Mouse (Mus musculus) midbrain, embryonic 11.5 days (tissue): ENCODE results near the gene R3hdm1. TPM values are rescaled to one million over a fixed set of nuclear protein-coding genes. Genes with fewer than 3 reads are reported as not detected.
A peak's percentile ranks its signal among the peaks of the same experiment; 100 is the strongest.
"Not testable (repeated sequence)": the region's sequence is repeated elsewhere in the genome, so short reads cannot be mapped to it uniquely, and the experiment has no call there.

Source experiments
- ATAC-seq: fragments of 200-750 bp; cut with Nextera tagmentation; 2 replicates; pipeline ENCODE4 v1.8.0; 2017; ENCODE audit warnings: moderate TSS enrichment, moderate library complexity; ENCODE audit not compliant: low FRiP score
- DNase-seq: peaks from one replicate; pipeline ENCODE4 v3.0.0; 2015; ENCODE audit warnings: low spot score; ENCODE audit errors: missing footprints
- H3K27ac ChIP-seq: fragments of 300-500 bp; sonication (generic); 2 replicates; pipeline ENCODE4 v1.5.1; 2014; ENCODE audit warnings: low read depth, low read length
- H3K27me3 ChIP-seq: fragments of 300-500 bp; sonication (generic); 2 replicates; pipeline ENCODE4 v1.6.1; 2014; ENCODE audit warnings: mild to moderate bottlenecking, low read length, moderate library complexity, mixed read lengths; ENCODE audit not compliant: control insufficient read depth, insufficient read depth
- H3K36me3 ChIP-seq: fragments of 300-500 bp; sonication (generic); 2 replicates; pipeline ENCODE4 v1.6.1; 2014; ENCODE audit warnings: mild to moderate bottlenecking, low read length, moderate library complexity, mixed read lengths; ENCODE audit not compliant: control insufficient read depth, insufficient read depth
- H3K4me1 ChIP-seq: fragments of 300-500 bp; sonication (generic); 2 replicates; pipeline ENCODE4 v1.6.1; 2014; ENCODE audit warnings: low read length; ENCODE audit not compliant: control insufficient read depth, insufficient read depth
- H3K4me2 ChIP-seq: fragments of 300-500 bp; sonication (generic); 2 replicates; pipeline ENCODE4 v1.6.1; 2014; ENCODE audit warnings: mild to moderate bottlenecking, moderate library complexity
- H3K4me3 ChIP-seq: fragments of 300-500 bp; sonication (generic); 2 replicates; pipeline ENCODE4 v1.5.1; 2014; ENCODE audit warnings: low read depth, low read length
- H3K9ac ChIP-seq: fragments of 300-500 bp; sonication (generic); 2 replicates; pipeline ENCODE4 v1.6.1; 2014; ENCODE audit warnings: low read length
- H3K9me3 ChIP-seq: fragments of 300-500 bp; sonication (generic); 2 replicates; pipeline ENCODE4 v1.6.1; 2016; ENCODE audit warnings: low read length; ENCODE audit not compliant: control insufficient read depth
- WGBS: fragments of 180-500 bp; shearing (Covaris S2); extraction: QIAGEN DNeasy Blood & Tissue Kit; methylation state at CpG from one replicate; pipeline ENCODE4 v1.1.7; 2014; 5-methylcytosine and 5-hydroxymethylcytosine counted together
- polyA plus RNA-seq: library from polyadenylated mRNA; unstranded; fragments of >200 nt; fragmentation: Nextera tagmentation; extraction: Ambion mirVana; gene quantifications from 2 replicates; pipeline ENCODE4 v1.2.1, GENCODE M21; 2014

The R3hdm1 gene
- polyA plus RNA-seq, 1 experiment from 2014 or later = 96.9 TPM

DNA sequence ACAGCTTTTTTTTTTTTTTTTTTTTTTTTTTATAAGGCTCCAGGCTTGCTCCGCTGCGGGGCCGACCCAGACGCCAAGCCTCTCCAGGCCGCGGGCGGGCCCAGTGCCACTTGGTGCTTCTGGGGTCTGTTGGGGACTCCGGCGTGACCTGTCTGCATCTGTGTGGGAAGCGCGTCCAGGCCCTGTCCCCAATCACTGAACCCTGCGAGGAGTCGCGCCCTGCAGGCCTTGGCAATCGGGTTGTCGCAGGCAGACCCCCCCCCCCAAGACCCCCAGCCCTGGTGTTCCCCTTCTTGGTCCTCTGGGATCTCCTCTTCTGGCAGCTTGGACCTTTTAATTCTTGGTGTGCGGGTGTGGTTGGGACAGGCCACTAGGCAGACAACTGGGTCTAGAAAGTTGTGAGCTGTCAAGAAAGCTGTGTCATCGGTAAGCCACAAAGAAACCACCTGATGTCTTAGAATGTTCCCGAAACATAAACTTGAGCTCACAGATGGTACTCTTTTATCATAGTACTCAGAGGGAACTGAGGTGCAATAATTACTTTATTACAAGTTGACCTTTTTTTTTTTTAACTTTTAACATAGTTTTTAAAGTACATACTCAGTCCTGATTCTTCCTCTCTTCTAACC is 141.7 kb downstream of the R3hdm1 start:
- H3K9me3 ChIP-seq = no peaks in the 10 kb centered on the region
- no peaks in the 10 kb centered on the region for H3K27me3 ChIP-seq
- WGBS = 2% methylated on average over 19 of the region's 19 CpGs
- H3K9ac ChIP-seq = peak overlapping the region; percentile 70
- peak overlapping the region; percentile 77 for H3K4me3 ChIP-seq
- peak overlapping the region; percentile 85 for H3K4me2 ChIP-seq
- no peaks in the 10 kb centered on the region; the same call in 1 of the 2 replicates for H3K36me3 ChIP-seq
- DNase-seq = no peak
- H3K27ac ChIP-seq = peak overlapping the region; percentile 73; the same call in 1 of the 2 replicates
- peaks cover 5% of the 10 kb centered on the region; the same call in 1 of the 2 replicates for H3K4me1 ChIP-seq
- peak; percentile 65 for ATAC-seq

DNA sequence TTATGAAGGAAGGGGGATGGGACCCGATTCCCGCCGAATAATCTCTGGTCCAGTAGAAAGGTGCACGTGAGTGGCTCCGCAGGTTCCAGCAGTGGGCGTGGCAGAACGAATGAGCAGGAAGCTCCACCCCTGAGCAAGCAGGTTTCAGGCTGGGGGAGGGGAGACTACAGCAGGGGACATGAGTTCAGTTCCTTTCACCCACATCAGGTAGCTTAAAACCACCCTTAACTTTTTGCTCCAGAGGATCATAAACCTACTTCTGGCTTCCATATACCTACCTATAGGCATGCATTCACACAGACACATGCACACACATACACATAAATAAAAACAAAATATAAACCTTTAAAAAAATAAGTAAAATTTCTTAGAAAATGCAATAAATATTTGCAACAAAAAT is 164.0 kb downstream of the R3hdm1 start:
- not testable (repeated sequence) for H3K4me2 ChIP-seq, H3K27me3 ChIP-seq, H3K9ac ChIP-seq, H3K9me3 ChIP-seq, H3K4me1 ChIP-seq, H3K27ac ChIP-seq, H3K4me3 ChIP-seq, ATAC-seq
- DNase-seq = peak; percentile 28
- WGBS = 80% methylated on average over 7 of the region's 7 CpGs
- H3K36me3 ChIP-seq = peaks cover 17% of the 10 kb centered on the region; the same call in 1 of the 2 replicates

DNA sequence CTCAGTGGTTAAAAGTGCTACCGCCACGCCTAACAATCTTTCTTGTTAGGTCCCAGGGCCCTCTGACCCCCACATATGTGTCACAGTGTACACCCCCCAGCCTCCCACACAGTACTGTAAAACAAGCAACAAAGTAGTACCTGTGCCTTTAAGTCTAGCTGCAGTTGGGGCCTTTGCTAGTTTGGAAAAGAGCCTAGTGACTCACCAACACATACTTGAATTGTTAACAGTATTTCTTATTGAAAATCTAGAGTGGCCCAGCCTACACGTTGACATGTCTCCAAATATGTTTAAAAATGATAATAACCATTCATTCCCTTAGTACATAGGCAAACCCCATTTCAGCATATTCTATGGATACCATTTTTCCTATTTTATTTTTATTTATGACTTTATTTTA is 167.6 kb downstream of the R3hdm1 start:
- Histone ChIP-seq H3K4me3 (no peak overlapping the region), H3K27ac (no peak overlapping the region), H3K27me3 (no peaks in the 10 kb centered on the region), H3K4me1 (no peaks in the 10 kb centered on the region), H3K9me3 (no peaks in the 10 kb centered on the region), H3K4me2 (no peak overlapping the region), H3K36me3 (peaks cover 13% of the 10 kb centered on the region), H3K9ac (no peak overlapping the region)
- DNase-seq (peak; percentile 75), ATAC-seq (no peak)
- 95% methylated on average over 3 of the region's 3 CpGs for WGBS

DNA sequence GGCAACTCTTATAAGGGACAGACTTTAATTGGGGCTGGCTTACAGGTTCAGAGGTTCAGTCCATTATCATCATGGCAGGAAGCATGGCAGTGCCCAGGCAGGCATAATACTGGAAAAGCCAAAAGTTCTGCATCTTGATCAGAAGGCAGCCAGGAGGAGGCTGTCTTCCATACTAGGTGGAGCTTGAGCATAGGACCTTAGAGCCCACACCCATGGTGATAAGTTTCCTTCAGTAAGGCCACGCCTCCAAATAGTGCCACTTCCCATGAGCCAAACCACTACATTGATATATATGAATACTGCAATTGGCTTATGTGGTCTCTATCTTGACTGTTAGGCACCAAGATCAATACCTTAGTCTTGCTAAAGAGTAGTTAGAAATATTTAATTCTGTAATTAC is 172.8 kb downstream of the R3hdm1 start:
- WGBS = 86% methylated on average over 1 of the region's 1 CpGs
- Histone ChIP-seq H3K4me1 (no peaks in the 10 kb centered on the region), H3K27ac (no peak overlapping the region), H3K4me2 (no peak overlapping the region), H3K9ac (no peak overlapping the region), H3K36me3 (peaks cover 13% of the 10 kb centered on the region), H3K4me3 (no peak overlapping the region), H3K9me3 (no peaks in the 10 kb centered on the region), H3K27me3 (no peaks in the 10 kb centered on the region)
- no peak for ATAC-seq
- peak; percentile 76 for DNase-seq

DNA sequence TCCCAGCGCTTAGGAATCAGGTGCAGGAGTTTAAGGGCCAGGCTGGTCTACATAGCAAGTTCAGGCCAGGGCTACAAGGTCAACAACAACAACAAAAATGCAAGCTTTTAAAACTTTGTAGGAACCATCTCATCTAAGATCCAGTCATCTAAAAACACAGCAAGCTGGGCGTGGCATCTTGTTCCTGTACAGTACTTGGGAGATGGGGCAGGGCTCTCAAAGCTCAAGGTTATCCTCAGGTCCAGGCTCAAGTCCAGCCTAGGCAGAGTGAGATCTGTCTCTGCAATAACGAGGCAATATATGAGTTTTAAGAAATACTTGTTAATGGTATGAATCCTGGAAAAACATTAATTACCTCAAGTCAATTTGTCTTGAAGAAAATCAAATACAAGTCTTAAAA is 175.5 kb downstream of the R3hdm1 start:
- no peak overlapping the region for H3K4me3 ChIP-seq
- DNase-seq (peak; percentile 28), ATAC-seq (no peak)
- peaks cover 13% of the 10 kb centered on the region for H3K36me3 ChIP-seq
- no peaks in the 10 kb centered on the region for H3K4me1 ChIP-seq
- WGBS = 92% methylated on average over 3 of the region's 3 CpGs
- no peaks in the 10 kb centered on the region for H3K27me3 ChIP-seq
- no peaks in the 10 kb centered on the region for H3K9me3 ChIP-seq
- H3K4me2 ChIP-seq = no peak overlapping the region
- H3K9ac ChIP-seq = no peak overlapping the region
- no peak overlapping the region for H3K27ac ChIP-seq

DNA sequence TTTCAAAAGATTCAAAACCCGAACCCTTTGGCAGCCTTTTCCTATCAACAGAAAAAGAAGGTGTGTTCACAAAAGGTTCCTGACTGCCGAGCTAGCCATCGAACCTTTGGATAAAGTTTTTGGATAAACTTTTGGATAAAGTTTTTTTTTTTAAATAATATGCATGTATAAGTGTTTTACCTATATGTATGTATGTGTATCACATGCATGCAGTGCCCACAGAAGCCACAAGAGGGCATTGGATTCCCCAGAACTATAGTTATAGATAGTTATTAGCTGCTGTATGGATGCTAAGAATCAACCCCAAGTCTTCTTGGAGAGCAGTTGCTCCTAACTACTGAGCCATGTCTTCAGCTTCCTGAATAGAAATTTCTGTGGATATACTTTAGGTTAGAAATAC is 178.7 kb downstream of the R3hdm1 start:
- Histone ChIP-seq H3K9me3 (no peaks in the 10 kb centered on the region), H3K27ac (no peak overlapping the region), H3K36me3 (peaks cover 11% of the 10 kb centered on the region; the same call in 1 of the 2 replicates), H3K9ac (no peak overlapping the region), H3K27me3 (no peaks in the 10 kb centered on the region), H3K4me2 (no peak overlapping the region), H3K4me1 (no peaks in the 10 kb centered on the region), H3K4me3 (no peak overlapping the region)
- peak; percentile 79 for DNase-seq
- WGBS = 94% methylated on average over 3 of the region's 3 CpGs
- no peak for ATAC-seq

DNA sequence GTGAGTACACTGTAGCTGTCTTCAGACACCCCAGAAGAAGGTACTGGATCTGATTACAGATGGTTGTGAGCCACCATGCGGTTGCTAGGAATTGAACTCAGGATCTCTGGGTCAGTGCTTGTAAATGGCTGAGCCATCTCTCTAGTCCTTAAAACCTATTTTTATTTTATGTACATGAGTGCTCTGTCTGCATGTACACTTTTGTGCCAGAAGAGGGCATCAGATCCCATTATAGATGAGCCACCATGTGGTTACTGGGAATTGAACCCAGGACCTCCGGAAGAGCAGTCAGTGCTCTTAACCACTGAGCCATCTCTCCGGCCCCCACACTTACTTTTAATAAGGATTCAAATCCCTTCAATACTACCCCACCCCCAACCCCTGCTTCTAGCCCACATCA is 179.8 kb downstream of the R3hdm1 start:
- no peaks in the 10 kb centered on the region for H3K27me3 ChIP-seq
- H3K9me3 ChIP-seq = no peaks in the 10 kb centered on the region
- no peak for ATAC-seq
- H3K4me3 ChIP-seq = no peak overlapping the region
- H3K9ac ChIP-seq = no peak overlapping the region
- WGBS = 98% methylated on average over 3 of the region's 3 CpGs
- H3K27ac ChIP-seq = no peak overlapping the region
- H3K36me3 ChIP-seq = peaks cover 8% of the 10 kb centered on the region; the same call in 1 of the 2 replicates
- H3K4me1 ChIP-seq = no peaks in the 10 kb centered on the region
- no peak for DNase-seq
- no peak overlapping the region for H3K4me2 ChIP-seq

DNA sequence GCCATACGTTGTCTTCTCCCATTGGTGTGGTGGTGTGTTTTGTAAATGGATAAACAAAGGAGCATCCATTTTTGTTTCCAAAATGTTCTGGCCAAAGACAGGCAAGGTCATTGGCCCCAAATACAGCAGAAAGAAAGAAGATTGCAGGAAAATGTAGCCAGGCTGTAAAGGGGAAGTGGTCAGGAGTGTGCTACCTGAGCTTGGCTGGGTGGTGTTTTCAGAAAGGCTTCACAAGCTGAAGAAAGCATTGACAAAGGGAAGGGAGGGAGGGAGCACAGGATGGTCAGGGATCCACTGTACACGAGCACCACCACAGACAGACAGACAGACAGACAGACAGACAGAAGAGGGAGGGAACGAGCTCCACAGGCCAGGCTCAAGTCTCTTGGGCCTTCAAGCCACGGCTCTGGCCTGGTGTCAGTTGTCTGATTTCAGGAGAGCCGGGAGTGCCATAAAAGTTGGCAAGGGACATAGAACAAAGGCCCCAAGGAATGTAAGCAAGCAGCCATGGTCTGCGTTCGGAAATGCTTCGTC is 181.1 kb downstream of the R3hdm1 start:
- Histone ChIP-seq H3K27ac (no peak overlapping the region), H3K9me3 (no peaks in the 10 kb centered on the region), H3K36me3 (peaks cover 5% of the 10 kb centered on the region; the same call in 1 of the 2 replicates), H3K9ac (no peak overlapping the region), H3K4me2 (no peak overlapping the region), H3K27me3 (no peaks in the 10 kb centered on the region), H3K4me1 (no peaks in the 10 kb centered on the region), H3K4me3 (no peak overlapping the region)
- DNase-seq (peak; percentile 72), ATAC-seq (no peak)
- WGBS = 92% methylated on average over 8 of the region's 8 CpGs

DNA sequence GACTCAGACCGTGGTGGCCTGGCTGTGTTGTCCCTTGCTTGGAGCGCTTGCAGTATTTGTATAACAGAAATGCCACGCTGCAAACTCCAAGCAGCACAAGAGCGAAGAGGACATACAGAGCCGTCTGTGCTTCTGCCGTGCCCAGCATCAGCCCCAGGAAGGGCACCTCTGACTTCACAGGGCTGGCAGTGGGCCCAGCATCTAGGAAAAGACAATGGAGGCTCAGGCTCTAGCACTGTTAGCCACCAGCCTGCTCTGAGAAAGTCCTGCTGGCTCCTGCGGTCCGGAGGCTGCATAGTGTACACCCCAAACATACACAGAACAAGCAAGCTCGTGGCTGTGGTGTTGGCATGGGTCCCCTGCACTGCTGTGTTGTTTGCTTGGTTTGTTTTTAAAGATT is 182.0 kb downstream of the R3hdm1 start:
- no peaks in the 10 kb centered on the region for H3K9me3 ChIP-seq
- H3K36me3 ChIP-seq = no peaks in the 10 kb centered on the region
- DNase-seq (peak; percentile 59), ATAC-seq (no peak)
- no peak overlapping the region for H3K9ac ChIP-seq
- H3K4me1 ChIP-seq = no peaks in the 10 kb centered on the region
- H3K27ac ChIP-seq = no peak overlapping the region
- H3K4me3 ChIP-seq = no peak overlapping the region
- H3K4me2 ChIP-seq = no peak overlapping the region
- no peaks in the 10 kb centered on the region for H3K27me3 ChIP-seq
- 91% methylated on average over 9 of the region's 9 CpGs for WGBS
